Mouse (Mus musculus) neural tube, embryonic 13.5 days (tissue): Measurements from ENCODE around the gene Bmp4. TPM values are rescaled to one million over a fixed set of nuclear protein-coding genes. Genes with fewer than 3 reads are reported as not detected.
A peak's percentile ranks its signal among the peaks of the same experiment; 100 is the strongest.

Experiments
- ATAC-seq: fragments of 200-750 bp; cut with Nextera tagmentation; 2 replicates; pipeline ENCODE4 v1.8.0; 2017; ENCODE audit warnings: low read depth, mild to moderate bottlenecking, moderate TSS enrichment, moderate library complexity
- H3K27ac ChIP-seq: fragments of 300-500 bp; sonication (generic); replicated peaks from 2 replicates; pipeline ENCODE4 v1.5.1; 2015; ENCODE audit warnings: moderate library complexity, mild to moderate bottlenecking, inconsistent platforms
- H3K27me3 ChIP-seq: fragments of 300-500 bp; sonication (generic); 2 replicates; pipeline ENCODE4 v1.6.1; 2015; ENCODE audit warnings: mild to moderate bottlenecking, inconsistent platforms
- H3K36me3 ChIP-seq: fragments of 300-500 bp; sonication (generic); 2 replicates; pipeline ENCODE4 v1.6.1; 2015; ENCODE audit warnings: mild to moderate bottlenecking, inconsistent platforms
- H3K4me1 ChIP-seq: fragments of 300-500 bp; sonication (generic); replicated peaks from 2 replicates; pipeline ENCODE4 v1.6.1; 2015; ENCODE audit warnings: inconsistent platforms
- H3K4me2 ChIP-seq: fragments of 300-500 bp; sonication (generic); 2 replicates; pipeline ENCODE4 v1.6.1; 2015; ENCODE audit warnings: inconsistent platforms, mild to moderate bottlenecking, moderate library complexity
- H3K4me3 ChIP-seq: fragments of 300-500 bp; sonication (generic); 2 replicates; pipeline ENCODE4 v1.5.1; 2015; ENCODE audit warnings: mild to moderate bottlenecking, inconsistent platforms
- H3K9ac ChIP-seq: fragments of 300-500 bp; sonication (generic); 2 replicates; pipeline ENCODE4 v1.6.1; 2015; ENCODE audit warnings: moderate library complexity, mild to moderate bottlenecking, inconsistent platforms
- H3K9me3 ChIP-seq: fragments of 300-500 bp; sonication (generic); 2 replicates; pipeline ENCODE4 v1.6.1; 2016; ENCODE audit warnings: inconsistent platforms
- WGBS: fragments of 180-500 bp; shearing (Covaris S2); methylation state at CpG from one replicate; pipeline ENCODE4 v1.1.7; 2015; 5-methylcytosine and 5-hydroxymethylcytosine counted together
- polyA plus RNA-seq: library from polyadenylated mRNA; unstranded; fragments of >200 nt; fragmentation: Nextera tagmentation; extraction: Ambion mirVana; gene quantifications from 2 replicates; pipeline ENCODE4 v1.2.1, GENCODE M21; 2015

Gene Bmp4
- 7.3 and 8.4 TPM in 2 replicates for polyA plus RNA-seq

DNA sequence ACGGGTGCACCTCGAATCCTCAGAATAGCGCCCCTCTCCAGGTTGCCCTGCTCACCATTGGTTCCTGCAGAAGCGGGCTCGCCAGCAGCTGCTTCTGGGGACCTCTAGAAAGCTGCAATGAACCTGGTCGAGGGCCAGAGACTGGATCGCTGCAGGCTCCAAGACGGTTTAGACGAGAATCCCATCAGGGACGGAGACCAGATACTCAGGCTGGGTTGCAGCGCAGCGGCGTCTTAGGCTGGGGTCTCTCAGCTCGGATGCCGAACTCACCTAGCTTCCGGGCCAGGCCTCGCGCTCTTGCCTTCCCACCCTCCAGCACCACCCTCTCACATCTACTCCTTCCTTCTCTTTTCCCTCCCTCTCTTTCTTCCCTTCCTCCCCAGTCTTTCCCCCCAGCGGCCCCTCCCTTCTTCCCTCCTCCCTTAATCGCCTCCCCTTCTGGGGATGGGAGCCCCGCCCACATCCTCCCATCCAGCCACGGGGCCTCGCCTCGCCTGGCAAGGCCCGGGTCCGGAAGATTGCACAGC, at the start of gene Bmp4:
TSS of gene Bmp4 (minus strand) at position 421 of the 527 bp plus-strand sequence.
- Histone ChIP-seq H3K9me3 (no peaks in the 10 kb centered on the region), H3K9ac (peak within 1 kb of the TSS; percentile 54), H3K4me1 (peaks cover 52% of the 10 kb centered on the region), H3K27ac (no peak within 1 kb of the TSS), H3K27me3 (peaks cover 81% of the 10 kb centered on the region), H3K36me3 (no peaks in the 10 kb centered on the region), H3K4me3 (peak within 1 kb of the TSS; percentile 56), H3K4me2 (peak within 1 kb of the TSS; percentile 50)
- no peak for ATAC-seq
- WGBS: under 1% methylated on average over 26 of the region's 26 CpGs

DNA sequence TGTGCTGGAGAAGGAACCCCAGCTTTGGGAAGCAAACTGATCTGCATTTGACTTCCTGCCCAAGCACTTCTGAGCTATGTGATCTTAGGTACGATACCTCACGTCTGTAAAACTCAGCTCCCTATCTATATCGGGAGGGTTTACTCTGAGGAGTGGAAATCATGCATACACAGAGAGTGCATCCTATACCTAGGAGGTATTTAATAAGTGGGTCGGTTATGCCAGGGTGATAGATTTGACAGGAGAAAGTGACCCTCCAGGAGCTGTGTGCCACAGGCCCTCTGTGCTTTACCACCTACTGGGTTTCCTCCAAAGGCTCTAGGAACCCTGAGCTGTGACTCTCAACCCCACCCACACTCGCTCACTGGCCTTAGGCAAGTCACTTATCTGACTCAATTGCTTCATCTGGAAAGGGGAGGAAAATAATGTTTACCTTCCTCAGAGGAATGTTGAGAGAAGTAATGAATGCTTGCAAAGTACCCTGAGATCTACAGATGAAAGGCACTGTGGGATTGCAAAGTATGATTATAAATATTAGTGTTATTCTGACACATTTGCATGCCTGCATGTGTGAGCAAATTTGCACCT, 49.1 kb upstream of the Bmp4 start:
- Histone ChIP-seq H3K9me3 (no peaks in the 10 kb centered on the region), H3K4me2 (no peak overlapping the region), H3K36me3 (no peaks in the 10 kb centered on the region), H3K4me1 (peaks cover 7% of the 10 kb centered on the region; the same call in 1 of the 2 replicates), H3K27ac (no peak overlapping the region), H3K4me3 (no peak overlapping the region), H3K9ac (no peak overlapping the region), H3K27me3 (no peaks in the 10 kb centered on the region)
- WGBS: 89% methylated on average over 5 of the region's 5 CpGs
- ATAC-seq: no peak

DNA sequence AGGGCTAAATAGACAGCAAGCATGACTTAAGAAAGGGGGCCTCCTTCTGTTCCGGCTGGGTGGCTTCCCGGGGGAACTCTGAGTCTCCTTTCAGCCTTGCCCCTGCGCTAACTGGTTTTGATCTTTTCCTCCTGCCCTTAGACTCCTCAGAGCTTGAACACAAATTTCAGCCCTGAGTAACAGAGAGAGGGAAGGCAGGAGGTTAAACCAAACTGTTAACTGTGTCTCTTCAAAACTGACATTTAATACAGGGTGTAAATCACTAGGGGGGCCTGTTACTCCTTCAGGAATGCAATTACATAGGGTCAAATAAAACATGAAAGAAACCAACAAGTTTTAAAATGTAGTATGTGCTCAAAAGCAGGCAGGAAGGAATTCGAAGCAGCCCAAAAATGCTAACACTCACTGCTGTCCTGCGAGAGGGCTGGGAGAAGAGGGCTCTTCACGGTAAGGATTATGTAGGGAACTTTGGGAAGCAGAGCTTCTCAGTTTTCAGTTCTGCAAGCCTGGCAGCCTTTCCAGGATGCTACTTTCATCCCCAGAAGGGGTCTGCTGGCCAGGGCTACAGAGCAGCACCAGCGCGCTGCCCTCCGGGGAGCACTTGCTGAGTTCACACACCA, 46.1 kb upstream of the Bmp4 start:
- no peaks in the 10 kb centered on the region for H3K27me3 ChIP-seq
- ATAC-seq: no peak
- no peak overlapping the region for H3K4me2 ChIP-seq
- no peaks in the 10 kb centered on the region for H3K9me3 ChIP-seq
- 13% methylated on average over 9 of the region's 9 CpGs for WGBS
- H3K4me1 ChIP-seq: peaks cover 7% of the 10 kb centered on the region; the same call in 1 of the 2 replicates
- H3K27ac ChIP-seq: no peak overlapping the region
- no peak overlapping the region for H3K9ac ChIP-seq
- no peaks in the 10 kb centered on the region for H3K36me3 ChIP-seq
- H3K4me3 ChIP-seq: no peak overlapping the region

DNA sequence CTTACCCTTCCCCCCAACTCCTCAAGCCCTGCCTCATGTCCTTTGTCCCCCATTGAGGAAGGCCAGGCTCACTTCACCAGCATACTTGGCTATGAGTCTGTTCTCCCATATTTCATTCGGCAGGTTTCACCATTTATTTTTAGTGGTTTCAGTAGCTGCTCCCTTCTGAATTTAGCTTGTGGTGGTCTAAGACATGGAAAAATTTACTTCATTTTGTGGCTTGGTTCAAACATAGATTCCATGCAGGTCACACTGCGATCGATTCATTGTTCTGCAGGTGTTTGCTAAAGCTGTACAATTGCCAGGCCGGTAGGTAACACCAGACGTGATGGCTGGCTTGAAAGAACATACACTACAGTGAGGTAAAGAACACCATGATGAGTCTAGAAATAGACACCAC, 39.8 kb upstream of the Bmp4 start:
- no peak overlapping the region for H3K27ac ChIP-seq
- no peaks in the 10 kb centered on the region for H3K4me1 ChIP-seq
- no peak overlapping the region for H3K4me2 ChIP-seq
- WGBS: 93% methylated on average over 5 of the region's 5 CpGs
- H3K27me3 ChIP-seq: no peaks in the 10 kb centered on the region
- no peak overlapping the region for H3K9ac ChIP-seq
- H3K4me3 ChIP-seq: no peak overlapping the region
- no peaks in the 10 kb centered on the region; the same call in 1 of the 2 replicates for H3K9me3 ChIP-seq
- no peaks in the 10 kb centered on the region for H3K36me3 ChIP-seq
- ATAC-seq: no peak

DNA sequence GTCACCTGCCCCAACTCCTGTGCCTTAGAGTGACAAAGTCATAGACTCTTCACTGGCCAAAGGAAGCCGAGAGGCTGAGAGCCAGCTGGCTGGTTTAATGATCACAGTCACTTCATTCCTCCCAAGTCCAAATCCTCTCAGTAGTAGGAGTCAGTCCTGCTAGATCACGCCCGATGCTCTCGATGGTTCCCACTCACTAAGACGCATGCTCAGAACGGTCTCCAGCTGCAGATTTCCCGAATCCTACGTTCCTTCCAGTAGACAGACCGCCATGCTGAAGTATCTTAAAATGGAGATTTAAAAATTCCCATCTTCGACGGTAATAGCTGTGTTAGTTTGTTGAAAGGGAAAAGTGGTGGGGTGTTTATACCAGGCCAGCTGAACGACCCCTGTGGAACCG, 36.8 kb upstream of the Bmp4 start:
- 95% methylated on average over 13 of the region's 13 CpGs for WGBS
- no peak overlapping the region for H3K4me2 ChIP-seq
- H3K27ac ChIP-seq: no peak overlapping the region
- H3K4me3 ChIP-seq: no peak overlapping the region
- H3K9ac ChIP-seq: no peak overlapping the region
- H3K4me1 ChIP-seq: no peaks in the 10 kb centered on the region
- H3K36me3 ChIP-seq: no peaks in the 10 kb centered on the region
- H3K27me3 ChIP-seq: no peaks in the 10 kb centered on the region
- H3K9me3 ChIP-seq: no peaks in the 10 kb centered on the region; the same call in 1 of the 2 replicates
- no peak for ATAC-seq

DNA sequence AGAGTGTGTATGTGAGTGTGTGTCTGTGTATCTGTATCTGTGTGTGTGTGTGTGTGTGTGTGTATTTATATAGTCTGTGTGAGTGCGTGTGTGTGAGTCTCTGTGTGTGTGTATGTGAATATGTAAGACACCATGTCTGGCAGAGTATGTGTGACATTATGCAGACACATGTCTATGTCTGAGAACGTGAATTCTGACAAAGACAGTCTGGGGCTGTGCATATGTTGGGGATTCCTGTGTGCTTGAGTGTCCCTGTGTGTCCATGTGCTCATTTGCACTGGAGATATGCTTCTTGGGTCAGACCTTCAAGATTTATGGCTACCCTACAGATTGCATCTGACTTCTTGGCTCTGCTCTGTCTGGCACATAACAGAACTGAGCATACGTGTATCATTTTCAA, 31.4 kb upstream of the Bmp4 start:
- Histone ChIP-seq H3K36me3 (no peaks in the 10 kb centered on the region), H3K4me3 (no peak overlapping the region), H3K9ac (no peak overlapping the region), H3K27ac (no peak overlapping the region), H3K4me2 (no peak overlapping the region), H3K9me3 (no peaks in the 10 kb centered on the region; the same call in 1 of the 2 replicates), H3K4me1 (no peaks in the 10 kb centered on the region), H3K27me3 (no peaks in the 10 kb centered on the region)
- ATAC-seq: no peak
- 92% methylated on average over 3 of the region's 3 CpGs for WGBS

DNA sequence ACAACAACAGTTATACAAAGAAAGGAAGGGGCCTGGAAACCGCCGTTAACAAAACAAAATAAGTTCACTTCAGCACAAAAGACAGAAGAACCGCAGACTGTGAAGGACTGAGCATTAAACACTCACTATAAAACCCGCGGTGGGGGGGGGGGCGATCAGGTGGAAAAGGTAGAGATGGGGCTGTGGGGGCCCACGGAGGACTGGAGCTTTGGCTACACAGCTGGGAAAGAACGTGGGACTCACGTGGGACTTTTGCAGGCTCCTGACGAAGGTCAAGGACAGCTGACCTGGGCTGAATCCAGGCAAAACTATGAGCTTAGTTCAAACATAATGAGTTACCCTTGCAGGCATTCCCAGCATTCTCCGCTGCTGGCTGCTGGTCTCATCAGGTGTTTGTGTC, 28.8 kb upstream of the Bmp4 start:
- Histone ChIP-seq H3K4me3 (no peak overlapping the region), H3K36me3 (no peaks in the 10 kb centered on the region), H3K27ac (no peak overlapping the region), H3K4me2 (no peak overlapping the region), H3K27me3 (no peaks in the 10 kb centered on the region), H3K9me3 (0 out of 2 replicates have a peak, but pooled peaks cover 3% of the 10 kb centered on the region), H3K9ac (no peak overlapping the region), H3K4me1 (no peaks in the 10 kb centered on the region)
- ATAC-seq: no peak
- 50% methylated on average over 11 of the region's 11 CpGs for WGBS

DNA sequence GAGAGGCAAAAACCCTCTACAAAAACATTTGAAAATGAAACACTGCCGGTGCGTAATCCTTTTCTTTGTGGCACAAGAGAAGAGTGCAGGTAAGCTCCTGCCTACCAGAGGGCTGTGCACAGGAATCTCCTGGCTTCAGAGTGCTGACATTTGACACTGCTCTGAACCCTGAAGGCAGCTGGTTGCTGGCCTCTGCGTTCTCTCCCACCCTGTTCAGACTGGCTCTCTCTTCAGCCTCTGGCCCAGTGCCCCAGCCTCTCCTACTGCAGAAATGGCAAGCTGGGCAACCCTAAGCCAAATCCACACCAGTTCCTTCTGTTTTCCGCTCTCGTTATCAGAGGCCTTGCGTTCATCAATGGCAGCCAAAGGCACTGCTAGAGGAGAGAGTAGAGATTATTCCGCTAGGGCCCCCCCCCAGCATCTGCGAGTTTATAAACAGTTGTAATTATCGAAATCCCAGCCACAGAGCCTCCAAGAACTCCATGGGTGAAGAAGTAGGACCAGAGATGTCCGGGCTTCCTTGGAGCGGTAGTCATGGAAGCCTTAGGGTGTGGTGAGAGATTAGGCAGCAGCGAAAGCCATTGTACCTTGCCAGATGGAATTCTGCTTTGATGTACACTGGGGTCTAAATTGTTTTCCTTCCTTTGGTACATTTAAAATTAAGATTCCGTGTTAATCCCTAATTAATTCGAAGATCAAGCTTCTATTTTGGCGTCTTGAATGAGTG, 28.1 kb upstream of the Bmp4 start:
- WGBS: 73% methylated on average over 15 of the region's 15 CpGs
- H3K4me1 ChIP-seq: no peaks in the 10 kb centered on the region
- ATAC-seq: no peak
- no peak overlapping the region for H3K9ac ChIP-seq
- H3K27me3 ChIP-seq: no peaks in the 10 kb centered on the region
- H3K4me3 ChIP-seq: no peak overlapping the region
- 0 out of 2 replicates have a peak, but pooled peaks cover 3% of the 10 kb centered on the region for H3K9me3 ChIP-seq
- H3K36me3 ChIP-seq: no peaks in the 10 kb centered on the region
- no peak overlapping the region for H3K27ac ChIP-seq
- no peak overlapping the region for H3K4me2 ChIP-seq

DNA sequence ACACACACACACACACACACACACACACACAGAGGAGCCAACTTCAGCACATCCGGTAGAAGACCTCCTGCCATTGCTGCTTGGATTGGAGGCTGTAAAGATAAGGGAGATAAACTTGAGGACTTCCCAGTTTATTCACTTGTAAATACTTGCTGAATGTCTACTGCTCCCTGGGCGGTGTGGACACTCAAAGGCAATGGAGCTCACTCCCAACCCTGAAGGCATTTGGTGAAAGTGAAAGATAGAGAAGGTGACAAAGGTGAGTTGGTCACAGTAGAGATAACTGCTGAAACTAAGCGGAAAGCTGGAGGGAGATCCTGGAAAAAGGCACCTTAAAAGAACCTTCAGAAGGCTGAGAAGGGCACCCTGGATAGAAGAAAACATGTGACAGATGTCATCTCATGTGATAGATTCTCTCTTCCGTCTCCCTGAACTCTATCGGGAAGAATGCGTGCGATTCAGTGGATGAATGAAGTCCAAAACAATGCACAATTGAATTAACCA, 22.1 kb upstream of the Bmp4 start:
- no peak for ATAC-seq
- no peak overlapping the region for H3K27ac ChIP-seq
- 73% methylated on average over 7 of the region's 7 CpGs for WGBS

DNA sequence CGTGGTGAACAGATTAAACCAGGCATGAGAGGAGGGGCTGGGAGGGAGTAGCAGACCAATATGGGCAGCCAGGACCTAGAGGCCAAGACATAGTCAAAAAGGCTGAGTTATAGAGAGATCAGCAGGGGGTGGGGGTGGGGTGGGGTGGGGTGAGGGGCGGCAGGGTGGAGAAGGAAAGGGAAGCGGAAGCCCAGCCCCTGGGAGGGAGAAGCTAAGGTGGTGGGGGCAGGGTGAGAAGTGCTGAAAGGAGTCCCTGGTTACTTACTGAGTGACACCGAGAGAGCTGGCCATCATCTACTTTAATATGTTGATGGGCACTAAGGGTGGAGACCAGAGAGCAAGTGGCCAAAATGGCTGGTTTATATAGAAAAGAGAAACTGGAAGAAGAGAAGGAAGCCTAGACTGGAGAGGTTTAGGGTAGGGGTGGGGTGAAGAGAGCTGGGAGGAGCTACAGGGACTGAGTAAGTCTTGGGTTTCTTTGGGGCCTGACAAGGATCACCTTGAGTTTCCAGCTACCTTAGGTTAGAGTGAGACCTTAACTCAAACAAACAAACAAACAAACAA, 20.2 kb upstream of the Bmp4 start:
- 0 out of 2 replicates have a peak, but pooled peaks cover 3% of the 10 kb centered on the region for H3K9me3 ChIP-seq
- 65% methylated on average over 4 of the region's 4 CpGs for WGBS
- no peaks in the 10 kb centered on the region for H3K36me3 ChIP-seq
- no peak overlapping the region for H3K27ac ChIP-seq
- no peaks in the 10 kb centered on the region for H3K4me1 ChIP-seq
- no peak overlapping the region for H3K4me3 ChIP-seq
- H3K4me2 ChIP-seq: no peak overlapping the region
- no peak overlapping the region for H3K9ac ChIP-seq
- H3K27me3 ChIP-seq: no peaks in the 10 kb centered on the region
- ATAC-seq: no peak

More for the DNA sequence above, 22.1 kb upstream of the Bmp4 start:
- H3K9ac ChIP-seq: no peak overlapping the region
- no peaks in the 10 kb centered on the region for H3K4me1 ChIP-seq
- no peak overlapping the region for H3K4me2 ChIP-seq
- H3K27me3 ChIP-seq: no peaks in the 10 kb centered on the region
- no peaks in the 10 kb centered on the region for H3K36me3 ChIP-seq
- H3K4me3 ChIP-seq: no peak overlapping the region
- 0 out of 2 replicates have a peak, but pooled peaks cover 3% of the 10 kb centered on the region for H3K9me3 ChIP-seq

DNA sequence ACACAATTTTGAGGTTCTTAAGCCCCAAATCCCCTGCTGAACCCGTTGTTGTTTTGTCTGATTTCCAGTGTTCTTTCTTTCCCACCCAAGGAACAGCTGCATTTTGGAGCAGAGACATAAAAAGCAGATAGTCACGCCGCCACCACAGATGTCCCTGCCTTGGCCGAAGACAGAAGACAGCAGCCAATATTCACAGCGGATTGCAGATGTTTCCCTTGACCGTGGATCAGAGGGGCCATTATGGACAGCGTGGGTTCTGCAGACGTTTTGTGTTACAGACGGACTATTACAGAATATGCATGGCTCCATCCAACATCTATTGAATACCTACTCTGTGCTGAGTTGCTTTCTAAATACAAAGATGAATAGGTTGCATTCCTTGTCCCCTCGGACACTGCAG, 18.5 kb upstream of the Bmp4 start:
- Histone ChIP-seq H3K9me3 (no peaks in the 10 kb centered on the region), H3K4me2 (no peak overlapping the region)
- no peak for ATAC-seq

DNA sequence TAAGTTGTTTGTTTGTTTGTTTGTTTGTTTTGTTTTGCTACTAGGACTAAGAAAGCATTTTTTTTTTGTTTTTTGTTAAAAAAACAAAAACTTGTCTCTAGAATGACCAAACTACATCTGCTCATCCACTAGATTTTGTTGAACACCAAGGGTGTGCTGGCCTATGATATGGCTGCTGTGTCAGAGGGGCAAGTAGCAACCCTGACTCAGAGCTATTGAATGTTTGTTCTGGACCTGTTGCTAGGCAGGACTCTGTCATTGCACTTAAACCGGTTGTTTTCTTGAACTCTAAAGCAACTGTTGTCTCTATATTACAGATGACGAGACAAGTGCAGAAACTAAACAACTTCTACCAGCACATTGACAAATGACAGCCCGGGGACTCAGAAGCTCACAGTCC, 17.9 kb upstream of the Bmp4 start:
- H3K4me1 ChIP-seq: no peaks in the 10 kb centered on the region
- no peak for ATAC-seq
- no peaks in the 10 kb centered on the region for H3K36me3 ChIP-seq
- H3K9ac ChIP-seq: no peak overlapping the region
- WGBS: 90% methylated on average over 3 of the region's 3 CpGs
- no peaks in the 10 kb centered on the region for H3K27me3 ChIP-seq
- no peak overlapping the region for H3K4me2 ChIP-seq
- no peak overlapping the region for H3K27ac ChIP-seq
- H3K9me3 ChIP-seq: no peaks in the 10 kb centered on the region
- no peak overlapping the region for H3K4me3 ChIP-seq

More for the DNA sequence above, 18.5 kb upstream of the Bmp4 start:
- Histone ChIP-seq H3K4me1 (no peaks in the 10 kb centered on the region), H3K27ac (no peak overlapping the region), H3K27me3 (no peaks in the 10 kb centered on the region), H3K9ac (no peak overlapping the region), H3K4me3 (no peak overlapping the region), H3K36me3 (no peaks in the 10 kb centered on the region)
- 75% methylated on average over 10 of the region's 10 CpGs for WGBS
